Mouse (Mus musculus) hematopoietic stem cell, adult 5-6 weeks (primary cell): ENCODE results near the gene Dnal1. TPM values are rescaled to one million over a fixed set of nuclear protein-coding genes. Genes with fewer than 3 reads are reported as not detected.
A peak's percentile ranks its signal among the peaks of the same experiment; 100 is the strongest.

Experiments used
- ATAC-seq, 2 experiments: fragments of 125-278 bp in 1 of 2; replicated peaks in 1 of 2; 2 replicates each; pipeline ENCODE4 v1.8.0; 2016 to 2017; ENCODE audit warnings: inconsistent platforms in 2 of 2, mild to moderate bottlenecking in 2 of 2, moderate number of reproducible peaks in 2 of 2, low read depth in 1 of 2, moderate TSS enrichment in 1 of 2; ENCODE audit not compliant: low FRiP score in 2 of 2, poor library complexity in 2 of 2, severe bottlenecking in 2 of 2, insufficient read depth in 1 of 2, low TSS enrichment in 1 of 2
- total RNA-seq: library from RNA; stranded (forward); fragments of 172-1452, 232-1000 nt; gene quantifications from 2 replicates; pipeline ENCODE4 v1.2.3, GENCODE M21; 2017

Gene Dnal1
- total RNA-seq, 1 experiment from 2014 or later, result 2.9 TPM

DNA sequence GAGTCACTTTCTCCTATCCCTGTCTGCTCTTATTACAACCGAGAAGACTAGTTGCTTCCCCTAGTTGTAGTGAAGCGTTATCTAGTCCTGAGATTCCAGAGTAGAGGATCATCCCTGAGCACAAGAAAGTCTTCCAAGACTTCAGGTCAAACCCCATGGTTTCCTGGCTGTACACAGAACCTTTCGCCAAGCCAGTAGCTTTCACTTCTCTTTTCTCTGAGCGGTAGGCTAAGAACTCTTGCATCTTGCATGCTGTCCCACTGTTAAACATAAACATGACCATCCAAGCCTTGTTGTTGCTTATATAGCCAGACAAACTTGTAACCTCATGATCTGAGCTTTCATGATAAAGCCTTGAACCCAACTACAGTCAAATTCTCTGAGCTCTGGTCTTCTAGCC, 3.4 kb upstream of the Dnal1 start:
- no peak for ATAC-seq

DNA sequence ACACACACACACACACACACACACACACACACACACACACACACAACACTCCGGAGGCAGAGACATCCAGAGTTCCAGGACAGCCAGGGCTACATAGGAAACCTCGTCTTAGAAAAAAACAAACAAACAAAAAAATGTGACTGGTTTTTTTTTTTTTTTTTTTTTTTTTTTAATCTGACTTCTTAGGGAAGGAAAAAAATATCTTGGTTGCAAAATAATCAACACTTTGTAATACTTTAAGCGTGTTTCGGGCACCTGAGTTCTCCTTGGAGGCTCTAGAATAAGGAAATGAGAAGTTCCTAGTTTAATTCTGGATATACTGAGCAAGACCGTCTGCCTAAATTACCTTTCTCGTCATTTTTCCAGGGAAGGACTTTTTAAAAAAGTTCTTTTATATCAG, 490 bp upstream of the Dnal1 start:
- no peak for ATAC-seq

DNA sequence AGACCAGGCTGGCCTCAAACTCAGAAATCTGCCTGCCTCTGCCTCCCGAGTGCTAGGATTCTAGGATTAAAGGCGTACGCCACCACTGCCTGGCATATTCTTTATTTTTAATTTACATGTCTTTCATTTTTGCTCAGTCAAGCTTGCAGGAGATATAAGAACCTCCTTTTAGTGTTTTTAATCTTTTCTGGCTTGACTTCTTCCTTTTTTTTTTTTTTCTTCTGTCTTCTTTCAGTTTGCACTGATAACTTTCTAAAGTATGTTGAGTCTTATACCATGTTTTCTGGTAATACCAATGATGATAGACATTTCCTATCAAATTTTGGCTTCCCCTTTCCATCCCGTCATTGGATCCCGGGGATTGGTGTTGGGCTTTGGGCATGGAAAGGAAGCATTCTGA, 5.4 kb downstream of the Dnal1 start:
- no peak for ATAC-seq

DNA sequence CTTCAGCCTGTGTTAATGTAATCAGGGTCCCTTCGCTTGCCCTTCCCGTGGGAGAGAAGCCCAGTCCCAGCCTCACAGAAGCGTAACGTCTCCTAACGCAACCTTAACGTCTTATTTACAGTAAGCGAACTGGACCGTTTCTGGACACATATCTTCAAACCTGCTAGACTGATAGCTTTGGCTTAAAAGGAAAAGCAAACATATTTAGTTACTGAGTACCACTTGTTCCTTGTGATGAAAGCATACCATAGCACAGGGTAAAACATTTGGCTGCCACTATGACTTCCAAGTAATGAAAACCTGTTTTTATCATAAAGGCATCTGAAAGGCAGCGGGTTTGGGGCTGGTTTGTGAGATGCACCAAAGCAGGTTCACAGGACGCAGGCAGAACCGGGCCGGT, 11.7 kb downstream of the Dnal1 start:
- ATAC-seq, result no peak

DNA sequence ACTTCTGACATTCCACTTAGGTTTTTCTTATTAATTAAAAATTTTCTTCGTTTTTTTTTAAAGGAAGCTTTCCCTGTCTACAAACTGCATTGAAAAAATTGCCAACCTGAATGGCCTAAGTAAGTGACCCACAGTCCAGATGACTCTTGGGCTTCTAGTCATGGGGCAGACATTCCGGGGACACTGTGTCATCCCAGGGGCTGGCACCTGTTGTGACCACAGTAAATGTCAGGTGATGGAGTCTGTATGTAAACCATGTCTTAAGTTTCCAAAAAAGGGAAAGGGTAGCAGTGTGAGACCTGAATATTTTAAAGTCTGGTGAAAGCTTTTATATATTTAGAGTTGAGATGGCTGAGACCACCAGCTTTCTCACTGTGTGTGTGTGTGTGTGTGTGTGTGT, 12.7 kb downstream of the Dnal1 start:
- no peak for ATAC-seq

DNA sequence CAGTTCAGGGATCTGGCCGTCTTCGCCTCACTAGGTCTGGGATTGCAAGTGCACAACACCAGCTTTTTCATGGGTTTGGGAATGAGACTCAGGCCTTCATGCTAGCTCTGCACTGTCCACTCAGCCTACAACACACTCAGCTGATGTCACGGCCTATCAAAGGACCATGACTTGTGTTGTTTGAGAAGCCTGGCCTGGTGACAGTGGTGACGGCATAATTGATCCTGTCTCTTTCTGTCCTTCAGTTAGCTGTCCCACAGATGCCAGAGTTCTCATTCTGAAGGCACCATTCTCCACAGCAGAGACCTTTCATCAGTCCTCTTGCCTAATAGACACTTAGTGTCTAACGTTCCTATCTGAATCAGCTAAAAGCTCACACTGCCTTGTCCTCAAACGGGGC, 14.4 kb downstream of the Dnal1 start:
- ATAC-seq, result no peak

DNA sequence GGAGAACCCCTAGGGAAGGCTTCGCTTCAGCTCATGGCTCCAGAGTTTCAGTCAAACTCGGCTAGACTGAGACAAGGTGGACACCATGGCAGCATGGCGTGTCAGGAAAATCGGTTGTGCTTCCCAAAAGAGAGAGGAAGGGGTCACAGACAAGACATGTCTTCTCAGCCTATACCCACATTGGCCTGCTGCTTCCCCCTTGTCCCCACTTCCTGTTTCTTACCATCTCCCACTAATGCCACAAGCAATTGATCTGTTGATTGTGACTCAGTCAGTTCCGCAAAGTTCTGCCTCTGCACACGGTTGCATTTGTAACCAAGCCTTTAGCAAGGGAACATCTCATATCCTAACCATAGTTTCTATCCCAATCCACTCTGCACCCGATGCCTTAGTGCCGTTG, 15.8 kb downstream of the Dnal1 start:
- ATAC-seq, result no peak

DNA sequence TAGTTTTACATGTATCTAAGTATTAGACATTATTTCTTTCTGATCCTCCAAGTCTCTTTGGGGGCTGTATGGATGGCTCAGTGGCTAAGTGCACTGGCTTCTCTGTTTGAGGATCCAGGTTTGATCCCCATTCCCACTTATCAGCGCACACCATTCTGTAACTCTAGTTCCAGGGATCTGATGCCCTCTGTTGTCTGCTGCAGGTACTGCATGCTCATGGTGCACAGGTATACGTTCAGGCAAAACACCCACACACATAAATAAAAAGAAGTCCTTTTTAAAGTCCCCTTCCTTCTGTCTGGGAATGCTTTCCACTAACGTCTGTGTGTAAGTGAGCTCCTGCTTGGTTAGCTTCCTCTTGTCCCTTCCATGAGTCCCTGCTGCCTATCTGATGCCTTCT, 18.1 kb downstream of the Dnal1 start:
- ATAC-seq, result no peak

DNA sequence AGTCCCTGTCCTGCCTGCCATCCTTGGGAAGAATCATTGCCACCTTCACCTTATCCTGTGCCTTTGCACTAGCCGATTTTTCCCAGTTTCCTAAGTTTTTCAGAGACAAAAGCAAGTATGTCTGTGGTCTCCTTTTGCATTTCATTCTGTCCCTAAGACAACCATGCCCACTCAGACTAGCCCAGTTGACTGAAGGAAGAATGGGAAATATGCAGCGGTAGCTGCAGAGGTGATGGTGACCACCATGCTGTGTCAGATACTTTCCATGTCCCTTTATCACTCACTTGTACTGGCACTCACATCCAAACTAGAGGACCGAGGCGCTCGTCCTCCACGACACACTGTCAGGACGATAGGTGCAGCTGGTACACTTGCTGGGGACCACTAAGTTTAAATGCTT, 23.0 kb downstream of the Dnal1 start:
- ATAC-seq, result no peak

DNA sequence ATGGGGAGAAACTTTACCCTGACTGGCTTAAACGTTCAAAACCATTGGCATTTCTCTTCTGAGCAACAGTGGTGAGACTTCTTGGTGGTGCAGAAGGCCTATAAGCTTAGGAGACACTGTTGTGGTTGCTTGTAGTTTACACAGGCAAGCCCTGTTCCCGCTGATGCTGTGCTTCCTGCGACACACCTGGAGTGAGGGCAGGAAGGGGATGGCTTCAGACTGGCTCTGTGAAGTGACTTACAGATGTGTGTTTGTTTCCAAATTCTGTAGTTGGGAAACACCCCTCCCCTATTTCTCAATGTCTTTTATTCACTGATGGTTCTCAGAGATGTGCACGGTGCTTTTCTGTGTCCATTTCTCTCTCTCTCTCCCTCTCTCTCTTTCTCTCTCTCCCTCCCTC, 26.0 kb downstream of the Dnal1 start:
- no peak for ATAC-seq

DNA sequence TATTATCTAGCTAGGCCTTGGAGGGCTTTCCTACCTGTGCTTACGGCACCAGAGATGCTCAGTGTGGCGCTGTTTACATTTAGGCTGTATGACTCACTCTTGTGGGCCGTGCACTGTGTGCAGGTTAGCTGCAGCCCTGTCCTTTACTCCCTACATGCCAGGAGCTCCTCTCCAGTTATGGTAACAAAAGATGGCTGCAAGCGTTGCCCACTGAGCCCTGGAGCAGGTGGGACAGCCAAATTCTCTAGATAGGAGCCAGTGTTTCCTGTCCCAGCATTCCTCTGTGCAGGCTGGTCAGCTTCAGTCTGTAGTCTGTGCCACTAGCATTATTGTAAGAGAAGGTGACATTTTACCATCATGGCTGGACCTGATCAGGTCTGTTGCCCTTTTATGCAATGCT, 27.1 kb downstream of the Dnal1 start:
- ATAC-seq, result no peak

DNA sequence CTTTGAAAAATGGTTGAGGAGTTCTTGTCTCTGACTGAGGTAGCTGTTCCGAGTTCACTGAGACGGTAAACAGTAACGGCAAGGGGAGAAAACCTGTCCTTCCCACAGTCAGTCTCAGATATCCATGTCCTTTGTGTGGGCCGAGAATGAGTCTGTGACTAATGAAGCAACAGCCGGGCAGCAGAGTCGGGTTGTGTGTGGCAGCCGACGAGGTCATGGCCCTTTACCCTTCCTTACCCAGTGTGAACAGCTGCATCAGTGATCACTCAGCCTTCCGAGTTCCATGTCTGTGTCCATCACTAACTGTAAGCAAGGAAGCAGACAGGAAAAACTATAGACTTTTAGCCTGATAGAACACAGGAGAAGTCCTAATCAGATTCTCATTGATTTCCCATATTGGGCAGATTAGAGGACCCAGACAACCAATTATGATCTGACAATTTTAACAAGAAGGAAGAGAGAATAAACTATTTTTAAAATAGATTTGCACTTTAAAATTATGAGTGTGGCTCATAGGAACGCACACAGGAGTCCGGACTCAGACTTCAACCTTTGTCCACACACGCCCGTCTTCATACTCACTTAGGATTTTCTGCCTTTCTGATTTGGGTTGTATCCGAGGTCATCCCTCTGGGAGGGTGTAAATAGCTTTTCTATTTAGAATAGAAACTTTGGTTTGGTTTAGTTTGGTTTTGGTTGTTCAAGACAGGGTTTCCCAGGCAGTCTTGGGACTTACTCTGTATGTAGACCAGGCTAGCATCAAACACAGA, 28.3 kb downstream of the Dnal1 start:
- no peak for ATAC-seq

DNA sequence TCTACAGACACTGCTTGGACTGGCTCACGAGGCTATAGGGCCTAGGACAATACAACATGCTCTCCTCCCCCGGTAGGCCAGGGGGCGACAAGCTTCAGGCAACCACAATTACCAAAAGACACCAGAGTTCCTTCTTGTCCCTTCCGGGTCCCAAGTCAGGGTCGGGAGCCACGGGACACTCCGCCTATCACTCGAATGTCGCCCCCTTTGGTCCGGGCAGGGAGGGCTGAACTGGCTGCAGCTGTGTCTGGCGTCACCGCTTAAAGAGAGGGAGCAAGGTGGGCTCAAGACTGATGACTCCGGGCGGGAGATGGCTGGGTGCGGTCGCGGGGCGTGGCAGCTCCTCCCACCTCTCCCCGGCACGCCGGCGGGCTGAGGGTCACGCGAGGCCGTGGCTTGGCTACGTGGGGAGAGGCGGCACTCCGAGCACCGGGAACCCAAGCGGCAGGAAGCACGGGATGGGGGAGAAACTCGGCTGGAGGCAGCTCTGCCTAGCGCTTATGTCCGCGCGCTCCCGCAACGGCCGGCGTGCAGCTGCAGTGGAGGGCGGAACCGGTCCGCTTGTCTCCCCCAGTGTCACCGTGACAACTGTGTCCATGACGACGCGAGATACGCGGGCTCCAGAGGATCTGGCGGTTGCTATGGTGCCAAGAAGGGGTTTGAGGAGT, 33.9 kb downstream of the Dnal1 start, which contains the start of gene Pnma1:
Gene Pnma1 (minus strand): TSS at position 536 of the 668 bp plus-strand sequence.
- ATAC-seq, result peak; percentile 61 to 71

DNA sequence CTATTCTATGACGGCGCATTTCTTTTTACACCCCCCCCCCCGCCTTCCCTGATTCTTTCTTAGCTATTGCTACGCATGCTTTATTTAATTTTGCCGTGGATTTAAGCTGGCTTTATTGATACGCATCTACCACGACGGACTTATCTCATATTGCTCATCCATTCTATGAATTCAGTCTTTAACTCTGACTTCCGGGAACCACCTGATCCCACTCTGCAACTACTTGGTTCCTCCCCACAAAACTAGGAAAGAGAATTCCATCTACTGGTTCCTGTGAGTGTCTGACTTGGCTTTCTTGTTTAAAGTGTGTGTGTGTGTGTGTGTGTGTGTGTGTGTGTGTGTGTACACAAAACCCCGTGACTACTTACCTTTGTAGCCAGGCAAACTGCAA, 34.5 kb downstream of the Dnal1 start:
- ATAC-seq, result no peak

DNA sequence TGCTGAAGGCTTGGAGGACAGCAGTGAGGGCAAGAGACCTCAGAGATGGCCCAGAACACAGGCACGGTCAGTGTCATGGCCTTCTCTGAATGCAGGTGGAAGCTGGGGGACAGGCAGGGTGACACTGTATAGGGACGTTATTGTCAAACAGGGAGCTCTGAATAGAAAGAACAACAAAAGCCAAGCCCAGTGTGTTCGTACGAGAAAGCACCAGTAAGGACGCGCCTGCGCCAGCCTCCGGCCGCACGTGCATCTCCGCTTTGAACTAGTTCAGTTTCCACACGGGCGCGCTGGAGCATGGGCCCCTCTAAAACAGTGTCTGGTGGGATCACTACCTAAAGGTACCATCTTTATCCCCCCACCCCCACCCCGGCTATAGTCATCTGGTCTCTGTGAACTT, 35.8 kb downstream of the Dnal1 start:
- no peak for ATAC-seq

DNA sequence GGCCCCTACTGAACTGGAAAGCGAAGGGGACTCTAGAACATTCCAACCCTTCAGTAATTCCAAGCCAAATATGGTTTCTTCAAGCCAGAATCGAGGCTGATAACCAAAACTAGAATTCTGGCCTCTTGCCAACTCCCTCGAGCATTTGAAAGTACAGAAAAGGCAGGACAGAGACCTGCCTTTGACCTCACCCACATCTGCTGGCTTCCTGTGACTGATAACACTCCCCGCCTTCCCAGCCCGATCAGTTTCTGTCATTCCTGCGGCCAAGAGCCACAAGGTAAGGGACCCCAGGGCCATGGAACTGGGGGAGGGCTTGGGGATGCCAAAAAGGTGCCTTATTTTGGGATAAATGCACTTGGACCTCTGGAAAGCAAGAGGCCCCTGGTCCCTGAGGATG, 36.8 kb downstream of the Dnal1 start:
- no peak for ATAC-seq

DNA sequence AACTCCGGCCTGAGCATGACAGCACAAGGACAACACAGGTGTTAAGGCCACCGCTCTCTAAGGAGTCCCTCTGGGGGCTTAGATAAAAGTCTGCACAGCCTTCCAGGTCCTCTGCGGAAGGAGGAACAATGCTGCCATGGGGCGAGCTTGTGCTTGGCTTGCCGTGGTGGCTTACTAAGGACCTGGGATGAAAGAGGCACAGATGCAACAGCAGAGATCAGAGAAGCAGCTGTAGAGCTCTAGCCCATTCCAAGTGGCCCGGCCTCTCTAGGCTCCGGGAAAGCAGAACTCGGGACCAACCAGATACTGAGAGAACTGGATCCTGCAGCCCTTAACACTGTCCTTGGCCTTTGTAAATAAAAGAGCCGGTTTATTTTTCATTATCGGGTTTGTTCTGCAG, 37.7 kb downstream of the Dnal1 start:
- ATAC-seq, result no peak

DNA sequence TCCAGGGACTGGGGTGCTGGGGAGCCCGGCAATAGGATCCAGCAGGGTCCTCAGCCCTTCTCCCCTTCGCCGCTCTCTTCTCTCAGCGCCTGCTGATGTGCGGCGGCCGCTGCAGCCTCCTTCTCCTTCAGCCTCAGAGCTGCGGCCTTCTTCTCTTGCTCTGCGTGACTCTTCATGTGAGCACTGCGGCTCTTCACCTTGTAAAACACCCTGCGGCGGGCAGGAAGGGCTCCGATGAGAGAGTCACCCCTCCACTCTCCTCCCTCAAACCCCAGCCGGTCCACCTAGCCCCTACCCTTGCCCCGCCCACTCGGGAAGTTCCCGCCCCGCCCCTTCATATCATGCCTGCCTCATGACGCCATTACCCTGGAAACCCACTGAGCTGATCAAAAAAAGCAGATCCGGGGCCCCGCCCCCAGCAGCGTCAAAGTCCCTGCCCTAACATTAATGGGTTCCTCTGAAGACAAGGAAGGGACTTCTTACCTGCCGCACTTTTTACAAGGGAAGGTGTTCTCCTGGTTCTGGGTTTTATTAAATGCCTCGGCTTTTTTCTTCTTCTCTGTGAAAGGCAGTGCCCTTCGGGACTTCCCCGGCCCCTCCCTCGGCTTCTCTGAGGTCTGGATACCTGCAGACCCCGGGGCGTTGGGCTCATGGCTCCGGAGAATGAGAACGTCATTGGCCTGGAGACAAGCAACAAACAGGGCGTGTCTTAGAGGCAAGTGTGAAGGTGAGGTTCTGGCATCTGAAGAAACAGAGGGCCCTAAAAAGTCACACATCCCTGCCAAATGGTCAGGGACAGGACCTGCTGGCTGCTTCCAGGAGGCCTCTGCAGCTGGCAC, 38.4 kb downstream of the Dnal1 start:
- no peak for ATAC-seq
